Mouse (Mus musculus): ENCODE data around the gene Exosc9. TPM values are rescaled to one million over a fixed set of nuclear protein-coding genes. Genes with fewer than 3 reads are reported as not detected.

Exosc9 gene
- polyA plus RNA-seq, 1 experiment from 2014 or later = 73.4 TPM

DNA sequence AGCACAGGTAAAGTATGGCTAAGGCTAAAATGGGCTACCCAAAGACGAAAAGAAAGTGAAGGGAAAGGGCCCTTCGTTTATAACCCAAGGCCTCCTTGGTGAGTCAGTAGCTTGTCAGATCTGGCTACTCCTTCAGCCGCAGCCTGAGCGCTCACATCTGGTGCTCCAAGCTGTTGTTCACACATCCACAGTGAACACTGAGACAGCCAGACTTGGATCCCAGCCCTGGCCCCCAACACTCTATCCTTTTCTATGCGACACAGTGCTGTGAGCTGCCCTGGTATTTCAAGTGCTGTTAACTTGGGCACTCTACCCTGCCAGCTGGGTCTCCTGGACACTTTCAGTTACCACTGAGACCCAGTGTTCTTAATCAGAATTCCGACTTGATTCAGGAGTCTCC is 22.1 kb upstream of the Exosc9 start:
- no peaks in the 10 kb centered on the region for H3K9me3 ChIP-seq (ENCODE audit: control insufficient read depth, low read length)
- no peak overlapping the region for H3K4me2 ChIP-seq (ENCODE audit: low read length)
- peaks cover 5% of the 10 kb centered on the region for H3K4me1 ChIP-seq (ENCODE audit: control insufficient read depth, insufficient read depth, low read depth, low read length)
- no peak overlapping the region for H3K4me3 ChIP-seq (ENCODE audit: low read length)
- H3K36me3 ChIP-seq (ENCODE audit: control insufficient read depth, insufficient read depth, low read length) = no peaks in the 10 kb centered on the region
- 0 out of 2 replicates have a peak, but pooled peaks cover 10% of the 10 kb centered on the region for H3K27me3 ChIP-seq (replicated peaks; ENCODE audit: control insufficient read depth, insufficient read depth, low read length)
- H3K9ac ChIP-seq (ENCODE audit: low read depth, low read length) = no peak overlapping the region
- no peak overlapping the region for H3K27ac ChIP-seq (ENCODE audit: low read depth, low read length)
- 89% methylated on average over 6 of the region's 6 CpGs for WGBS
- ATAC-seq = 0 out of 2 replicates have a peak, but pooled peaks have one; percentile 30

DNA sequence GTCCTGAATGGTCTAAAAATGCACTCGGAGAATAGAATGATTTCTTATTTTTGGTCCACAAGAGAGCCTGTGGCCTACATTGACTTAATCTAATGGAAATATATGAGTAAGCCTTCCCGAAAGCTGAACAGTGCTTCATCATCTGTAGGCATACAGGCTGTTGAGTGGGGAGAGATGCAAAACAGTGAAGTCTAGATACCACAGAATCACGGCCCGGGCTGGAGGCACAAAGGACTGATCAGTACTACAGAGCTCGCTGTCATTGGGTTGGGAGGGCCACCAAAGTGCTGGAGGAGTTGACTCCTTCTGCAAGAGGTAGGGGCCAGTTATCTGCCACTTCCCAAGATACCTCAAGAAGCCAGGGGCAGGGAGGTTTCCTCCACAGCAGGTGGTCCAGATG is 21.6 kb upstream of the Exosc9 start:
- Histone ChIP-seq H3K4me2 (ENCODE audit: low read length) (no peak overlapping the region), H3K27ac (ENCODE audit: low read depth, low read length) (no peak overlapping the region), H3K36me3 (ENCODE audit: control insufficient read depth, insufficient read depth, low read length) (no peaks in the 10 kb centered on the region), H3K9ac (ENCODE audit: low read depth, low read length) (no peak overlapping the region), H3K9me3 (ENCODE audit: control insufficient read depth, low read length) (no peaks in the 10 kb centered on the region), H3K4me1 (ENCODE audit: control insufficient read depth, insufficient read depth, low read depth, low read length) (peaks cover 5% of the 10 kb centered on the region), H3K4me3 (ENCODE audit: low read length) (no peak overlapping the region), H3K27me3 (replicated peaks; ENCODE audit: control insufficient read depth, insufficient read depth, low read length) (0 out of 2 replicates have a peak, but pooled peaks cover 10% of the 10 kb centered on the region)
- WGBS = 80% methylated on average over 5 of the region's 5 CpGs
- ATAC-seq = no peak

DNA sequence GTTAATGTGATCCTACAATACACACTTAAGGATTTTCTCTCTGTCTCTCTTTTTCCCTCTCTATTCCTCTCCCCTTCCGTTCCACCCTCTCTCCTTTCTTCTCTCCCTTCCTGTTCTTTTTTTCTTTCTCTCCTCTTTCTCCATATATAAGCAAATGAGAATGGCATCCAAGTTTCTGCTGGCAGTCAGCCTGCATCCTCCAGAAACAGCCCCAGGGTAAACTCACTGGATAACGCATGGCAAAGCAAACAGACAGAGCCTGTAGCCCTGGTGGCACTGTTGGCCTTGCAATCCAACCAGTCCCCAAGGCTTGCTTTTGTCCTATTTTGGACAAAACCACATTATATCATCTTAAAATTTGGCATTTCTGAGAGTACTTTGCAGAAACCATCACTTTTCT is 21.2 kb upstream of the Exosc9 start:
- no peak overlapping the region for H3K9ac ChIP-seq (ENCODE audit: low read depth, low read length)

DNA sequence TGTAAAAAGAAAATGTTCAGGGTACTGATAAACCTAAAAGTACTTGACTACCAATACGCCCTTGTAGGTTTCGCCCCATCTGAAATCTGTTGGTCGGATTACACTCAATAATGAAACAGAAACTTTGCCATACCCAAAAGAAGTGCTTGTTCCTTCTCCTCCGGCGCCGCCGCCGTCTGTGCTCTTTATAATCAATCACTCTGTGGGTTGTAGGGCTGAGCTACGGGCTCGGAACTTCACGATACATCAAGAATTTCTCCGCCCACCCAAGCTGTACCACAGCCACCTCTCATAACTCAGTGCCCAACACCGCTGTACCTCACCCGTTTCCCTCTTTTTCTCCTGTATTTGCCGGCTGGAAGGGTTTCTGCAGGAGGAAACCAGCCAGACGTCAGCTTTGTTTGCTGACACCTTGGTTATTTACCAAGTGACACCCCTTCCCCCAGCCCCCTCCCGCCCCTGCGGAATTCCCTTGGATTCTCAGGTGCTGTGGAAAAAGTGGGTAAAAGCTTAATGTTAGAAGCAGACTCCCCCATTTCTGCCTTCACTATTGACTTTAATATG is 20.3 kb upstream of the Exosc9 start:
- H3K9ac ChIP-seq (ENCODE audit: low read depth, low read length) = peak overlapping the region; percentile 48
- 0 out of 2 replicates have a peak, but pooled peaks cover 10% of the 10 kb centered on the region for H3K27me3 ChIP-seq (replicated peaks; ENCODE audit: control insufficient read depth, insufficient read depth, low read length)
- no peaks in the 10 kb centered on the region for H3K9me3 ChIP-seq (ENCODE audit: control insufficient read depth, low read length)
- H3K36me3 ChIP-seq (ENCODE audit: control insufficient read depth, insufficient read depth, low read length) = no peaks in the 10 kb centered on the region
- H3K4me2 ChIP-seq (ENCODE audit: low read length) = peak overlapping the region; percentile 56
- no peak overlapping the region for H3K27ac ChIP-seq (ENCODE audit: low read depth, low read length)
- peak; percentile 58 for ATAC-seq
- 13% methylated on average over 18 of the region's 18 CpGs for WGBS
- peaks cover 5% of the 10 kb centered on the region for H3K4me1 ChIP-seq (ENCODE audit: control insufficient read depth, insufficient read depth, low read depth, low read length)
- H3K4me3 ChIP-seq (ENCODE audit: low read length) = peak overlapping the region; percentile 32

More for the DNA sequence above, 21.2 kb upstream of the Exosc9 start:
- Histone ChIP-seq H3K36me3 (ENCODE audit: control insufficient read depth, insufficient read depth, low read length) (no peaks in the 10 kb centered on the region), H3K27me3 (replicated peaks; ENCODE audit: control insufficient read depth, insufficient read depth, low read length) (0 out of 2 replicates have a peak, but pooled peaks cover 10% of the 10 kb centered on the region), H3K4me1 (ENCODE audit: control insufficient read depth, insufficient read depth, low read depth, low read length) (peaks cover 5% of the 10 kb centered on the region), H3K27ac (ENCODE audit: low read depth, low read length) (no peak overlapping the region), H3K9me3 (ENCODE audit: control insufficient read depth, low read length) (no peaks in the 10 kb centered on the region), H3K4me3 (ENCODE audit: low read length) (no peak overlapping the region), H3K4me2 (ENCODE audit: low read length) (no peak overlapping the region)
- ATAC-seq = no peak
- 39% methylated on average over 2 of the region's 2 CpGs for WGBS

GRCm38 (mm10) chr3:36532738-36533137 is 19.7 kb upstream of the Exosc9 start:
- H3K4me1 ChIP-seq (ENCODE audit: control insufficient read depth, insufficient read depth, low read depth, low read length) = peaks cover 5% of the 10 kb centered on the region
- no peak for ATAC-seq
- no peak overlapping the region for H3K4me2 ChIP-seq (ENCODE audit: low read length)
- 0 out of 2 replicates have a peak, but pooled peaks cover 10% of the 10 kb centered on the region for H3K27me3 ChIP-seq (replicated peaks; ENCODE audit: control insufficient read depth, insufficient read depth, low read length)
- no peak overlapping the region for H3K9ac ChIP-seq (ENCODE audit: low read depth, low read length)
- no peak overlapping the region for H3K4me3 ChIP-seq (ENCODE audit: low read length)
- 40% methylated on average over 7 of the region's 7 CpGs for WGBS
- no peaks in the 10 kb centered on the region for H3K9me3 ChIP-seq (ENCODE audit: control insufficient read depth, low read length)
- no peak overlapping the region for H3K27ac ChIP-seq (ENCODE audit: low read depth, low read length)
- no peaks in the 10 kb centered on the region for H3K36me3 ChIP-seq (ENCODE audit: control insufficient read depth, insufficient read depth, low read length)

GRCm38 (mm10) chr3:36533201-36533672 is 19.2 kb upstream of the Exosc9 start:
- Histone ChIP-seq H3K36me3 (ENCODE audit: control insufficient read depth, insufficient read depth, low read length) (no peaks in the 10 kb centered on the region), H3K4me3 (ENCODE audit: low read length) (no peak overlapping the region), H3K4me1 (ENCODE audit: control insufficient read depth, insufficient read depth, low read depth, low read length) (peaks cover 5% of the 10 kb centered on the region), H3K27ac (ENCODE audit: low read depth, low read length) (no peak overlapping the region), H3K27me3 (replicated peaks; ENCODE audit: control insufficient read depth, insufficient read depth, low read length) (0 out of 2 replicates have a peak, but pooled peaks cover 10% of the 10 kb centered on the region), H3K9ac (ENCODE audit: low read depth, low read length) (no peak overlapping the region), H3K4me2 (ENCODE audit: low read length) (no peak overlapping the region), H3K9me3 (ENCODE audit: control insufficient read depth, low read length) (no peaks in the 10 kb centered on the region)
- no peak for ATAC-seq
- 0% methylated on average over 1 of the region's 1 CpGs for WGBS

DNA sequence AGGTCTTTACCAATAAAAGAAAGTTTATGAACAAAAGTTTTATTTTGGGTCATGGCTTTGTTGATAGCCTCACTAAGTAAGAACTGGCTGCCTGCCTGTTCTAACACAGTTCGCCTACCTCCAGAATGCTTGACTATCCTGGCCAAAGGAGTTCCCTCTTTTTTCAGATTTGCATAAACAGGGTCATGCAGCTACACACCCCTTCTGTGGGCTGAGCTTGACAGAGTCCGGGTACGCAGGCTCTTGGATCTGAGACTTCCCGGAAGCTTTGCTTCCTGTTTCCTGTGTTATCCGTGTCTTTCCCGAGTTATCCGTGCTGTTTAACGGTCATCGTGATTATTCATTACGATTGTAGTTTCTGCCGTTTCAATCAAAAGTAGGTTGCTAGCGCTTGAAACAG is 16.4 kb upstream of the Exosc9 start:
- Histone ChIP-seq H3K36me3 (ENCODE audit: control insufficient read depth, insufficient read depth, low read length) (no peaks in the 10 kb centered on the region), H3K4me2 (ENCODE audit: low read length) (no peak overlapping the region), H3K9me3 (ENCODE audit: control insufficient read depth, low read length) (no peaks in the 10 kb centered on the region), H3K4me1 (ENCODE audit: control insufficient read depth, insufficient read depth, low read depth, low read length) (peaks cover 5% of the 10 kb centered on the region), H3K27me3 (replicated peaks; ENCODE audit: control insufficient read depth, insufficient read depth, low read length) (0 out of 2 replicates have a peak, but pooled peaks cover 7% of the 10 kb centered on the region), H3K9ac (ENCODE audit: low read depth, low read length) (no peak overlapping the region), H3K27ac (ENCODE audit: low read depth, low read length) (no peak overlapping the region), H3K4me3 (ENCODE audit: low read length) (no peak overlapping the region)
- 91% methylated on average over 12 of the region's 12 CpGs for WGBS
- ATAC-seq = no peak

DNA sequence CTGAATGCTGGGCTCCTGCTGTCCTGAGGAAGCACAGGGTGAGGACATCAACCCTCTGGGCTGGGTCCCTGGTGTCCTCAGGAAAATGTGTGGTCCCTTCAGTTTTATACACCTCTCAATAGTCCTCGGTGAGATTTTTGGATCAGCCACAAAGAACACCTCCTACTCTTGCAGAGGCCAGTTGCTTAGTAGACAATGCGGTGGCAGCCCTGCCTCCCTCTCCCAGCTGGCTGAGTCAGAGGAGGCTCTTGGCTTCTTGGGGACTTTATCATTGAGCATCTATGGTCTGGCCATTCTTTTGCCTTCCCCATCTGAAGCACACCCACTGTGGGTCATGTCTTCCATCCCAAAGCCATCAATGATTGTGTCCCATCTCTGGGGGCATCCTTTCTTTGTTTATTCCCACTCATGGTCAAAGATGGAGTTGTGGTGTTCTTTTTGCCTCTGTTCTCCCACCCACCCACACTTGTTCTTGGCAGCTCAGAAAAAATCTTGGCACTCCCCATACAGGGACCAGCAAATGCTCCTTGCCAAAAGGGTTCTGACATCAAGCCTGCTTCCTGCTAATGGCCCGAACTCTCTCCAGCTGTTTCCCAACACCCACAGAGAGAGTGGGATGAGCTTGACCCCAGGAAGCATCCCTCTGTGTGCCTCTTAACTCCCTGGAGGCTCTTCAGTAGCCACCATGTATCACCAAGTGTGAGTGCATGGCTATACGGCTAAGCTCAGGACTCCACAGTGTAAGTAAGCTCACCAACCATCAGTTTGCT is 14.5 kb upstream of the Exosc9 start:
- no peaks in the 10 kb centered on the region for H3K9me3 ChIP-seq (ENCODE audit: control insufficient read depth, low read length)
- no peak overlapping the region for H3K27ac ChIP-seq (ENCODE audit: low read depth, low read length)
- H3K36me3 ChIP-seq (ENCODE audit: control insufficient read depth, insufficient read depth, low read length) = no peaks in the 10 kb centered on the region
- no peak overlapping the region for H3K9ac ChIP-seq (ENCODE audit: low read depth, low read length)
- no peak overlapping the region for H3K4me2 ChIP-seq (ENCODE audit: low read length)
- WGBS = 81% methylated on average over 4 of the region's 4 CpGs
- no peak overlapping the region for H3K4me3 ChIP-seq (ENCODE audit: low read length)
- ATAC-seq = no peak
- H3K27me3 ChIP-seq (replicated peaks; ENCODE audit: control insufficient read depth, insufficient read depth, low read length) = 0 out of 2 replicates have a peak, but pooled peaks cover 5% of the 10 kb centered on the region
- H3K4me1 ChIP-seq (ENCODE audit: control insufficient read depth, insufficient read depth, low read depth, low read length) = no peaks in the 10 kb centered on the region

DNA sequence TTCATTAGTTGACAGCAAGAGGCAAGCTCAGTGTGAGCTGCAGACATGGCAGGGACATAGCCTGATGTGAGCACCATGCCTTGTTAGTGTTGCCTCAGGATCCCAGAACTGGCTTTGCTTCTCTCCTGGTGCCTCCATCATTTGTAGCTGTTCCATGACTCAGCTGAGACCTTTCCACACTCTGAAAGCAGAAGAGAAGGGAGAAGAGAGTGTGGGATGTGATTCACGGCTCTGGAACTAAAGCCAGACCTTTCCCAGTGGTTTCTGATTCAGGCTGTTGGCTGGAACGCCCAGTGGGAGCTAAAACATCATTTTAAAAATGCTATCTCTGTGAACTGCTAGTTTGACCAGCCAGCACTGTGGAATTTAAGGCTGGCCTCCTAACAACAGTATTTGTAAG is 11.7 kb upstream of the Exosc9 start:
- Histone ChIP-seq H3K4me2 (ENCODE audit: low read length) (no peak overlapping the region), H3K27me3 (replicated peaks; ENCODE audit: control insufficient read depth, insufficient read depth, low read length) (no peaks in the 10 kb centered on the region), H3K4me3 (ENCODE audit: low read length) (no peak overlapping the region), H3K4me1 (ENCODE audit: control insufficient read depth, insufficient read depth, low read depth, low read length) (no peaks in the 10 kb centered on the region), H3K27ac (ENCODE audit: low read depth, low read length) (no peak overlapping the region), H3K36me3 (ENCODE audit: control insufficient read depth, insufficient read depth, low read length) (no peaks in the 10 kb centered on the region), H3K9ac (ENCODE audit: low read depth, low read length) (no peak overlapping the region), H3K9me3 (ENCODE audit: control insufficient read depth, low read length) (no peaks in the 10 kb centered on the region)
- 74% methylated on average over 2 of the region's 2 CpGs for WGBS
- no peak for ATAC-seq

Data from hindbrain, embryonic 16.5 days (tissue).